Mouse (Mus musculus): ENCODE measurements around the gene Ppp1r12b.

Gene Ppp1r12b

GRCm38 (mm10) chr1:134721486-134721885, 234.3 kb downstream of the Ppp1r12b start:
- no peak for DNase-seq (ENCODE audit: inconsistent ontology term)

- no peak for DNase-seq (ENCODE audit: inconsistent ontology term)
Measured at GRCm38 (mm10) chr1:134719718-134720304, 235.9 kb downstream of the Ppp1r12b start.

- DNase-seq (ENCODE audit: inconsistent ontology term), result no peak
Measured at GRCm38 (mm10) chr1:134715092-134715491, 240.7 kb downstream of the Ppp1r12b start.

- no peak for DNase-seq (ENCODE audit: inconsistent ontology term)
Measured at GRCm38 (mm10) chr1:134714166-134714565, 241.6 kb downstream of the Ppp1r12b start.

- no peak for DNase-seq (ENCODE audit: inconsistent ontology term)
Measured at GRCm38 (mm10) chr1:134713421-134713969, 242.2 kb downstream of the Ppp1r12b start.

- no peak for DNase-seq (ENCODE audit: inconsistent ontology term)
Measured at GRCm38 (mm10) chr1:134712781-134713299, 242.9 kb downstream of the Ppp1r12b start.

- no peak for DNase-seq (ENCODE audit: inconsistent ontology term)
Measured at GRCm38 (mm10) chr1:134711653-134712052, 244.1 kb downstream of the Ppp1r12b start.

DNA sequence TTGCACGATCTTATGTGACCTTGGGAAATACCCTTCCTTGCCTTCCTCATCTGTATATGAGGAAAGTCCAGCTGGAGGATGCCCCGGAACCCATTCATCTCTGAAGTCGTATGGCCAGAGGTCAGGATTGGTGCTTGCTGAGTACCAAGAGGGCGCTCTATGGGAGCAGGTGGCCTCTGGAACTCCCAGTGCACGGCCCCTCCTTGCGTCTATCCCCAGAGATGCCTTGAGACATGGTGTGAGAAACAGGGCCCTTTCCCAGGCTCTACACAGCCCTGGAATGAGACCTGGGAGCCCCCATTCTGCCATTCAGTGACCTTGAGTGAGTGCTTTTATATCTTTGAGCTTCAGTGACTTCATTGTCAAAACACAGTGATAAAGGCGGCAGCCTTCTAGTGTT, 244.7 kb downstream of the Ppp1r12b start:
- DNase-seq (ENCODE audit: inconsistent ontology term), result no peak

DNA sequence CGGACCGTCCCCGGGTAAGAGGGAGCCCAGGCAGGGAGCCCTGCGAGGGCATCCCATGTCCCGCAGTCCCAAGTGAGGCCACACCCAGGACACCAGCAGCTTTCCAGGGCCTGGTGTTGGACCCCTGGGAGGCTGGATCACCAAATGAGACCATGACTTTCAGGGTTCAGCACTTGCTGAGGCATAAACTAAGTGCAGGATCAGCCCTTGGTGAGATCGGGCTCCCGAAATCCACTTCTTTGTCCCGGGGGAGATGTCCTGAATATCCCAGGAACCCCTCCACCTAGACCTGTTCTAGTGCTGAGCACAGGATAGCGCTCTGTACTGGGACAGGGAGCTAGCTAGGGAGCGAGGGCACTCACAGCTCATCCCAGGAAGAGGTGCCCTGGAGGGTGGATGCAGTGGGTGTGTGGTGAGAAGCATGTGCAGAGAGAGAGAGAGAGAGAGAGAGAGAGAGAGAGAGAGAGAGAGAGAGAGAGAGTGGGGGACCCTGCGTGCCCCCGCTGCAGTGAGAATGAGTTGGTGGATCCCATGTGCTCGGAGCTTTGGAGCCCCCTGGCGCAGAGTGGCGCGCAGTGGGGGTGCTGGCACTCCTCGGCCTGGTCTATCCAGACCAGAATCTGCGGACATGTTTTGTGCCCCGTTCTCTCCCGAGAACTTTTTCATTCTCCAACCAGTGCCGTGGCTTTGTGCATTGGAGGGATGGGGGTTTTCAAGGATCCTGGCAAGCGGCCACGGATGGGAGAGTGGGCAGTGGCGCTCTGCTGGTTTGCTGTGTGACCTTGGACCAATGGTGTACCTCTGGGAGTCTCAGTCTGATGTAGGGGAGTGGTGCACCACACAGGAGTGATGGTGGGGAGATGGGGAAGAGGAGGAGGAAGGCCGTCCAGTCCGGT, 246.1 kb downstream of the Ppp1r12b start:
- peak; percentile 12 for DNase-seq (ENCODE audit: inconsistent ontology term)

- peak; percentile 58 for DNase-seq (ENCODE audit: inconsistent ontology term)
Measured at GRCm38 (mm10) chr1:134708801-134709385, 246.8 kb downstream of the Ppp1r12b start.

DNA sequence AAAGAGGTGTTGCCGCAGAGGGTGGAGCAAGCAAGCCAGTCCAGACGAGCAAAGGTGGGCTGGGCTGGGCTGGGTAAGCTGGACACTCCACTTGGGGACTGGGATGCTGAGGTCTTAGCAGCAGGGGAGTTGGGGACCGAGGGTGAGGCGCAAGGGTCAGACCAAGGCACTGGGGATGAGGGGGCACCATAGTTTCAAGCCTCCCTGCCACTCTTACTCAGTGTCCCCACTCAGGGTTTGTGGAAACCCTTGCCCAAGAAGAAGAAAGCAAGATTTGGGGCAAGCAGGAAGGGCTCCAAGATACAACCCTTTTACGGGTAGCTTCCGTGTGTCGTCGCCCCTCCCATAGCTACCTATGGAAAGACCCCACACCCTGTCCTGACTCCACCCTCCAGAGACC, 247.5 kb downstream of the Ppp1r12b start:
- no peak for DNase-seq (ENCODE audit: inconsistent ontology term)

DNA sequence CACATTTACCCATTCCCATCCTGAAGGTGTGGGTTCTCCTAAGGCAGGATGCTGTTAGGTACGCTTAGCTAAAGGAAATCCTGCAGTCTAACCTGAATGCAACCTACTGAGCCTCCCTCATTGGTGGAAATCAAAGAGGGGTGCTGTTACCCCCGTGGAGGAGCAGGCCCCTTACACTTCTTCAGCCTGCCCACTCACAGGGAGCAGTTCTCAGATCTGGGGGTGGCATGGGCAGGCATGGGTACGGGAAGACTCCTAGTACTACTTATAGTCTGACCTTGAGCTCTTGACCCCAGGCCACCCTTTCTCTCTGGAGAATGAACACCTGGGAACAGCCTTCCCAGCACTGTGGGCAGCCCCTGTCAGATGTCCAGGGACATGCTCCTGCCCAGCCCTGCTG, 248.2 kb downstream of the Ppp1r12b start:
- no peak for DNase-seq (ENCODE audit: inconsistent ontology term)

GRCm38 (mm10) chr1:134706549-134706948, 249.2 kb downstream of the Ppp1r12b start:
- DNase-seq (ENCODE audit: inconsistent ontology term), result no peak
